Mouse (Mus musculus) bone marrow, adult 2 months (tissue): ENCODE results near the gene Zfp689.
"Not testable (repeated sequence)": the region's sequence is repeated elsewhere in the genome, so short reads cannot be mapped to it uniquely, and the experiment has no call there.

Experiments
- CTCF ChIP-seq: fragments of 200-500 bp; IDR thresholded peaks from 2 replicates; pipeline ENCODE4 v1.5.1; 2011; ENCODE audit warnings: low read length, control low read depth; ENCODE audit not compliant: control insufficient read depth, insufficient read depth
- POLR2A ChIP-seq: fragments of 200-500 bp; IDR thresholded peaks from 2 replicates; pipeline ENCODE4 v1.6.1; 2011; ENCODE audit warnings: low read depth, mild to moderate bottlenecking, control low read depth, low read length, borderline replicate concordance; ENCODE audit not compliant: control insufficient read depth

DNA sequence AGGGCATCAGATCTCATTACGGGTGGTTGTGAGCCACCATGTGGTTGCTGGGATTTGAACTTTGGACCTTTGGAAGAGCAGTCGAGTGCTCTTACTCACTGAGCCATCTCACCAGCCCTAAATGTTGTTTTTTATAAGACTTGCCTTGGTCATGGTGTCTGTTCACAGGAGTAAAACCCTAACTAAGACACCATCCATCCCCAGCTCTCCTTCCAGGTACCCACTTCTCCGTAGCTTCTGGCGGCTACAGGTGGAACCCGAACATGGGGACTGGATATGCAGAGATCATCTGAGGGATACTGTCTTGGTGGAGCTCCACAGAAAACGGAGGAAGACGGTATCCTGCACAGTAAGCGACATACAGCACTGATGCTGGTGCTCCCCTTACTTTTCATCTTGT, 10.4 kb upstream of the Zfp689 start, which contains the start of gene Prr14:
- TF ChIP-seq CTCF, POLR2A: not testable (repeated sequence)
